Mouse (Mus musculus) lung, embryonic 14.5 days (tissue): ENCODE measurements around the gene Lrrc20. TPM values are rescaled to one million over a fixed set of nuclear protein-coding genes. Genes with fewer than 3 reads are reported as not detected.
A peak's percentile ranks its signal among the peaks of the same experiment; 100 is the strongest.

Experiments
- ATAC-seq: fragments of 200-750 bp; cut with Nextera tagmentation; 2 replicates; pipeline ENCODE4 v1.8.0; 2017; ENCODE audit warnings: mild to moderate bottlenecking, moderate TSS enrichment, moderate library complexity; ENCODE audit not compliant: insufficient read depth
- DNase-seq: peaks from one replicate; pipeline ENCODE4 v3.0.0-alpha.2; 2015
- H3K27ac ChIP-seq: fragments of 300-500 bp; sonication (generic); 2 replicates; pipeline ENCODE4 v1.5.1; 2014; ENCODE audit warnings: low read depth, mild to moderate bottlenecking, moderate library complexity
- H3K27me3 ChIP-seq: fragments of 300-500 bp; sonication (generic); 2 replicates; pipeline ENCODE4 v1.6.1; 2014; ENCODE audit warnings: low read length, control low read depth; ENCODE audit not compliant: insufficient read depth
- H3K36me3 ChIP-seq: fragments of 300-500 bp; sonication (generic); 2 replicates; pipeline ENCODE4 v1.6.1; 2014; ENCODE audit warnings: control low read depth; ENCODE audit not compliant: insufficient read depth
- H3K4me1 ChIP-seq: fragments of 300-500 bp; sonication (generic); 2 replicates; pipeline ENCODE4 v1.6.1; 2014; ENCODE audit warnings: antibody characterized with exemption, control low read depth; ENCODE audit not compliant: insufficient read depth
- H3K4me2 ChIP-seq: fragments of 300-500 bp; sonication (generic); 2 replicates; pipeline ENCODE4 v1.6.1; 2014; ENCODE audit warnings: mild to moderate bottlenecking
- H3K4me3 ChIP-seq: fragments of 300-500 bp; sonication (generic); 2 replicates; pipeline ENCODE4 v1.5.1; 2014; ENCODE audit warnings: low read depth, low read length
- H3K9ac ChIP-seq: fragments of 300-500 bp; sonication (generic); 2 replicates; pipeline ENCODE4 v1.6.1; 2014
- H3K9me3 ChIP-seq: fragments of 300-500 bp; sonication (generic); 2 replicates; pipeline ENCODE4 v1.6.1; 2016; ENCODE audit warnings: low read depth, low read length, control low read depth
- CTCF ChIP-seq: IDR thresholded peaks from 2 replicates; pipeline ENCODE4 v1.5.1; 2016; ENCODE audit warnings: antibody characterized with exemption, low read depth
- WGBS: fragments of 180-500 bp; shearing (Covaris S2); extraction: QIAGEN DNeasy Blood & Tissue Kit; methylation state at CpG from one replicate; pipeline ENCODE4 v1.1.7; 2014; 5-methylcytosine and 5-hydroxymethylcytosine counted together
- polyA plus RNA-seq: library from polyadenylated mRNA; unstranded; fragments of >200 nt; fragmentation: Nextera tagmentation; extraction: Ambion mirVana; gene quantifications from 2 replicates; pipeline ENCODE4 v1.2.1, GENCODE M21; 2014

The Lrrc20 gene
- polyA plus RNA-seq, 1 experiment from 2014 or later: 9.8 TPM

DNA sequence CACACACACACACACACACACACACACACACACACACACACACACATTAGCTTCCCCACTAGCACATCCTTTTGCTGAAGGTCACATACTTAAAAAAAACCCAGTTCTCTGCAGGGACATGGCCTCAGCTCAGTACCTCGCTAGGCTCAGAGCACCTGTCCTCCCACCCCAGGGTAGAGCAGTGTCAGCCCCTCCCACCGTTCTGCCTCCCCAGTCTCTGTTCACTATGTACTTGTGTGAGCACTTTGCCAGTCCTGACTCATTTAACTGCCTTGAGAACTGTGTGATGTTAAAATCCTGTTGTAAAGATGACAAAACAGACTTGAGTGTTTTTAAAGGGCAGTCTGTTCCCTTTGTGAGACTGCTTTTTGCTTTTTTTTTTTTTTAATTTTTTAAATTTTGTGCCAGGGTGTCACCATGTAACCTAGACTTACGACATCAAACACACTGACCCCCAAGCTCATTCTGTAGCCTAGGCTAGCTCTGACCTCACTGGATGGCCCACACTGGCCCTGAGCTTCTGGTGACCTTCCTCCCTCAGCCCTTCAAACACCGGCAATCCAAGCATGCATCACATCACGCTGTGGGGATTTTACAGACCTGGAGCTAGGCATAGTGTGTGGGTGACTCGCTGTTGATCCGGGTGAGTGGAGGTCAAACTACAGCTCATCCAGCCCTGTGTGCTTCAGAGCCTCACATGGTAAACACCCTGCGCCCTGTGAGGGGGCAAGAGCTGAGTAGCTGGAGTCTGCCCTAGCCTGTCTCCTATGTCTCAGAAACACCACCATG is 11.1 kb downstream of the Lrrc20 start:
- H3K4me1 ChIP-seq: no peaks in the 10 kb centered on the region
- no peaks in the 10 kb centered on the region for H3K9me3 ChIP-seq
- no peaks in the 10 kb centered on the region for H3K27me3 ChIP-seq
- no peak for TF ChIP-seq CTCF
- WGBS: 78% methylated on average over 8 of the region's 8 CpGs
- no peak overlapping the region for H3K4me3 ChIP-seq
- no peak overlapping the region for H3K27ac ChIP-seq
- H3K4me2 ChIP-seq: no peak overlapping the region
- DNase-seq: no peak
- no peak overlapping the region for H3K9ac ChIP-seq
- no peak for ATAC-seq
- no peaks in the 10 kb centered on the region for H3K36me3 ChIP-seq

GRCm38 (mm10) chr10:61488522-61489110 is 13.0 kb downstream of the Lrrc20 start:
- no peak for ATAC-seq
- 80% methylated on average over 6 of the region's 6 CpGs for WGBS
- Histone ChIP-seq H3K27ac (no peak overlapping the region), H3K9me3 (no peaks in the 10 kb centered on the region), H3K4me3 (no peak overlapping the region), H3K9ac (no peak overlapping the region), H3K36me3 (no peaks in the 10 kb centered on the region), H3K27me3 (no peaks in the 10 kb centered on the region), H3K4me2 (no peak overlapping the region), H3K4me1 (no peaks in the 10 kb centered on the region)
- TF ChIP-seq CTCF: no peak
- no peak for DNase-seq

GRCm38 (mm10) chr10:61491573-61491972 is 16.0 kb downstream of the Lrrc20 start:
- 33% methylated on average over 8 of the region's 8 CpGs for WGBS
- H3K27me3 ChIP-seq: no peaks in the 10 kb centered on the region
- no peak overlapping the region for H3K4me3 ChIP-seq
- no peak overlapping the region for H3K4me2 ChIP-seq
- TF ChIP-seq CTCF: no peak
- H3K9ac ChIP-seq: no peak overlapping the region
- H3K36me3 ChIP-seq: no peaks in the 10 kb centered on the region
- H3K4me1 ChIP-seq: 0 out of 2 replicates have a peak, but pooled peaks cover 3% of the 10 kb centered on the region
- DNase-seq: no peak
- no peak overlapping the region for H3K27ac ChIP-seq
- no peaks in the 10 kb centered on the region for H3K9me3 ChIP-seq
- ATAC-seq: 0 out of 2 replicates have a peak, but pooled peaks have one; percentile 14

DNA sequence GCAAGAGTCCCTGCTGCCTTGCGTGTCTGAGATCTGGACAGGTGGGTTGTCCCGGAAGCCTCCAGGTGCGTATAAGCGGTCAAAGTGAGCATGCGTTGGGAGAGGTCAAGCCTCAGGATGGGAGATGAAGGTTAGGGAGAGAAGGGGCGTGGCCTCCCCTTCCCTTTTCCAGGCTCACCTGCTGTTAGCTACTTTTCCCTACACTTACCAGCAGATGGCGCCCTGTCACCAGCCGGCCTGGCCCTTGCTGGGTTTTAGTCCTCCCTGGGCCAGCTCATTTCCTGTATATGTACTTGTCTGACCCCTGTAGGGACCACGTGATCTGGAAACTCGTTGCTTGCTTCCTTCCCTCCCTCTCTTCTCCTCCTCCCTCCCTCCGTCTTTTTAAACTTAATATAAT is 16.4 kb downstream of the Lrrc20 start:
- ATAC-seq (peak; percentile 70), DNase-seq (peak; percentile 87)
- Histone ChIP-seq H3K4me1 (0 out of 2 replicates have a peak, but pooled peaks cover 3% of the 10 kb centered on the region), H3K27ac (no peak overlapping the region), H3K9me3 (no peaks in the 10 kb centered on the region), H3K9ac (no peak overlapping the region), H3K4me2 (no peak overlapping the region), H3K4me3 (no peak overlapping the region), H3K27me3 (no peaks in the 10 kb centered on the region), H3K36me3 (no peaks in the 10 kb centered on the region)
- WGBS: 9% methylated on average over 11 of the region's 11 CpGs
- TF ChIP-seq CTCF: peak; percentile 92

GRCm38 (mm10) chr10:61495461-61495860 is 19.9 kb downstream of the Lrrc20 start:
- Histone ChIP-seq H3K36me3 (no peaks in the 10 kb centered on the region), H3K4me3 (no peak overlapping the region), H3K27me3 (no peaks in the 10 kb centered on the region), H3K4me2 (no peak overlapping the region), H3K9ac (no peak overlapping the region), H3K27ac (no peak overlapping the region), H3K4me1 (0 out of 2 replicates have a peak, but pooled peaks cover 3% of the 10 kb centered on the region), H3K9me3 (no peaks in the 10 kb centered on the region)
- no peak for DNase-seq
- no peak for TF ChIP-seq CTCF
- no peak for ATAC-seq
- WGBS: 58% methylated on average over 4 of the region's 4 CpGs

DNA sequence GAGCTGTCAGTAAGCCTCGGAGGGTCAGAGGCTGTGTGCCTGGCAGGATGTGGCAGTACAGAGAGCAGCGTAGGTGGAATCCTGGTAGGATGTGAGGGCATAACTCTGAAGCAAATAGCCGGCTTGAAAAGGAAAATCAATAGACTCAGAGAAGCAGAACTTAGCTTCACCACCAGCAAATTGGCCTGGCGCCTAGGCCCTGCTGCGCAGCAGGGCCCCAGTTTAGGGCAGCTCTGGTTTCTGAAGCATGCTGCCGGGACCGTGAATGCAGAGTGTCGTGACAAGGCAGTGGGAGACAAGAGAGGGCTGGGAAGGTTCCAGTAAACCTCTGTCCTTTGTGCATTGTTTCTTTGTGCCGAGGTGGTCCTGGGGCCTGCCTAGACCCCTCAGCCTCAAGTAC is 20.6 kb downstream of the Lrrc20 start:
- no peak overlapping the region; the same call in 1 of the 2 replicates for H3K27ac ChIP-seq
- WGBS: 43% methylated on average over 9 of the region's 9 CpGs
- no peak for ATAC-seq

More for the DNA sequence above, 20.6 kb downstream of the Lrrc20 start:
- Histone ChIP-seq H3K36me3 (no peaks in the 10 kb centered on the region), H3K9me3 (no peaks in the 10 kb centered on the region), H3K27me3 (no peaks in the 10 kb centered on the region), H3K9ac (no peak overlapping the region), H3K4me1 (0 out of 2 replicates have a peak, but pooled peaks cover 3% of the 10 kb centered on the region), H3K4me3 (no peak overlapping the region), H3K4me2 (no peak overlapping the region)
- TF ChIP-seq CTCF: no peak
- peak; percentile 55 for DNase-seq
